Mouse (Mus musculus) ZHBTc4 (cell line): ENCODE results near the gene Tnks1bp1.

Experiments used
- DNase-seq: peaks from one replicate; pipeline ENCODE4 v3.0.0-alpha.2; 2011; ENCODE audit warnings: low read depth, low spot score

The Tnks1bp1 gene

DNA sequence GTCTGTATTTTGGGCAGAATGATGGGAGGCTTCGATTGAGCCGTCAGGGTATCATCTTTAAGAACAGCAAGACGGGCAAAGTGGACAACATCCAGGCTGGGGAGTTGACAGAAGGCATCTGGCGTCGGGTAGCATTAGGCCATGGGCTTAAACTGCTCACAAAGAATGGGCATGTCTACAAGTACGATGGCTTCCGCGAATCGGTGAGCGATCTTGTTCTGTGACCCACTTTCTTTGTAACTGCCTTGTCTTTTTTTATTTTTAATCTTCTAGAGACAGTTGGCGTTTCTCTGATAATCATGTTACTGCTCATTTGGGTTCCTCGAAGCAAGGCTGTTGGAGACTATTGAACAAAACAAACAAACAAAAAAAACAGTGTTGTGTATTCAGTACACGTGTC is 9.5 kb upstream of the Tnks1bp1 start:
- DNase-seq, result peak; percentile 15

DNA sequence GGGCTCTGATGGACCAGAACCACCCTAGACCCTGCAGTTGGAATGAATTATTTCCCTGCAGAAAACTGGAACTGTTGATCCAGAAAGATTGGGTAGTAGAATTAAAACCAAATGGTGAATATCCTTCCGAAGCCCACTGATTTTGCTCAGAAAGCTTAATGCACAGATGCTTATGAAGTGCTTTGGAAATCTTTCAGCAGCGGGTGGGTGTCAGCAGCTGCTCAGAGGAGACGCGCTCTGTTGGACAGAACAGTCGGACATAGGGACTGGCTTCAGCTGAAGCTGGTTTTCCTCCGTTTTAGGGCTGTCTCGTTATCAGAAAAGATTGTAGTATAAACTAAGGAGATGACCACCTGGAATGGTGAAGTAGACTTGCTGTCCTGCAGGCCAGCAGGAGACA is 4.2 kb upstream of the Tnks1bp1 start:
- no peak for DNase-seq

DNA sequence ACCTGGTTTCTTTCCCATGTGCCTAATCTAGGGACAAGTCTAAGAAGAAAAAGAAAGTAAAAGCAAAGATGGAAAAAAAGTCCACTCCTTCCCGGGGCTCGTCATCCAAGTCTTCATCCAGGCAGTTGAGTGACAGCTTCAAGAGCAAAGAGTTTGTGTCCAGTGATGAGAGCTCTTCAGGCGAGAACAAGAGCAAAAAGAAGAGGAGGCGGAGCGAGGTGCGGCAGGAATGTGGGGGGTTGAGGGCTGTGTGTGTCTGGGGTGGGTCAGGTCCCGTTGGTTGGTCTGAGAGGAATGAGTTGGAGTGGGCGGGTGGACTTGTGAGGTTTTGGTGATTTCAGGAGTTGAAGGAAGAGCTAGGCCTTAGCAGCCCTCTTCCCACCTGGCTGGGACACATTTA is 1.6 kb upstream of the Tnks1bp1 start:
- peak; percentile 36 for DNase-seq

DNA sequence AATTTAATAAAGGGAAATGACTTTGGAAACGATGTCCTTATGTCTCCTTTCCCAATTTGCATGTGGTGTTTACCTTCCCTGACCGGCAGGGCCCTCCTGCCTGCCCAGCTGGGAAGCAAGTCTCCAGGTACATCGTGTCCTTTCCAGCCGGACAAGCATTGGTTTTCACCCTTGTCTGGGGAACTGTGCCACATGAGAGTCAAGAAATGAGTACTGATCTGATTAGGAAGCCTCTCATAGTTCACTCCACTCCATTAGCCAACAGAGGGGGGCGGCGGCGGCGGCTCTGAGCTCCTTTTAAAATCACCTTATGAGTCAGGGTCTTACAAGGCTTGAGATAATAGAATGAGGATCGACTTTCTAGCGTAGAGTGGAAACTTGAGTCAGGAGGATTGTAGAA is 741 bp upstream of the Tnks1bp1 start:
- DNase-seq, result no peak

DNA sequence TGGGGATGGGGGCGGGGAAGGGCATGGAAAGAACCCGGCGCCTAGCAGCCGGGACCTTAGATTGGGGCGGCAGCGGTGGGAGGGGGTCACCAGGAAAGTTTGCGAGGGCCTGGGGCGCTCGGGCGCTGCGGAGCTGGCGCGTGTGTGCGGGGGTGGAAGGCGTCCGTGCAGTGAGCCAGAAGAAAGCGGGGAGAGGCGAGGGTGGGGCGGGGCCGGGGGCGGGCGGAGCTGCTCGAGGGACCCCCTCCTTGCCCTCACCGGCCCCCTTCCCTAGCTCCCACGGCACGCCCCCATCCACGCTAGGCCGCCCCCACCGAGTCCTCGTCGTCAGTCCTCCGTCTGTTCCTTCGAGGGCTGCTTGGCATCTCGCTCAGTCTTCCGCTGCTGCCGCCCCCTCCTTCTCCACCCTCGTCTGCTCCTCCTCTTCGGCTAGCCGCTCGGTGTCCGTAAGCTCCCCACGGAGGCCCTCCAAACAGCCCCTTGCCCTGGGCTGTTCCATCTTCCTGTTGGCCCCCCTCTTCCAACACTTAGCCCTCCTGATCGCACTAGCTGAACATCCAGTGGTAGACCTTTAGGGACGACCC is 438 bp downstream of the Tnks1bp1 start:
- DNase-seq, result peak; percentile 53

DNA sequence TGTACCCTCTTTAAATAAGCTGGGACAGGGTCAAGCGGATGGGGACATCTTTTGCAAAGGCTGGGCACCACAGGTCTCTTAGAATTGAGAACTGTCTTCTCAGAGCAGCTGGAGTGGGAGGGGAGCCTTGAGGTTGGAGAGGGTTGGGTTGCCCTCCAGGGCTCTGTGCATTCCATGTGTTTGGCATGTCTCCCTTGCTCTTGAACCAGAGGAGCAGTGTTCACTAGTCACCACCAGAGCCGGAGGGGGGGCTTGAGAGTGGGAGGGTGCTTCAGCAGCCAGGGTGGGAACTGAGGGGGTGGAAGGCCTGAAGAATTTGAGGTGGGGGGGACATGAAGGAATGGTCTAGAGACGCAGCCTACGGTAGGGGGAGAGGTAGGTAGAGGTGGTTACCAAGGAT is 1.5 kb downstream of the Tnks1bp1 start:
- peak; percentile 16 for DNase-seq

DNA sequence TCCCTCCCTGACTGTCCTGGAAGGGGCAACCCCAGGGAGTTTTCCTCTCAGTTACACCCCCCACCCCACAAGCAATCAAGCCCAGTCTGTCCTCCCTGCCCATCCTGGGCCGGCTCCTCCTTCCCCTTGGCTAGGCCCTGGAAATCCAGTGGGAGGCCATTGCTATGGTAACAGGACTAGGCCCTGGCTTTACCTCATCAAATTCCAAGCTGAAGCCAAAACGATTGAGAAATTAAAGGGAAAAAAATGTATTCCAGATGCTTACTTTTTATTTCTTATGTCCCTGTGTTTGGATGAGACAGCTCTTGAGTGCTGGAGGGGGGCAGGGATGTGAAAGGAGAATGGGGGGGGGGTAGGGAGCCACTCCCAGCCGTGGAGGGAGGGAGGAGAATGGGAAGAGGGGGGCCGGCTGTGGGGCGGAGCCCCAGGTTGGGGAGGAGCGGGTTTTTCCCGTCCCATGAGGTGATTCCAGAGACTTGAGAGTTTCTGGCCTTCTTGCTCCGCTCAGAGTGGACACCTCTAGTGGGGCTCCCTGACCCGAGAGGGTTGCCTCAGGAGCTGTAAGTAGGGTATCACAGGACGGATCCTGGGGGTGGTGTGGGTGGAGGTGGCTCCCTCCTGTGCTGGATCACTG is 2.3 kb downstream of the Tnks1bp1 start:
- peak; percentile 19 for DNase-seq

DNA sequence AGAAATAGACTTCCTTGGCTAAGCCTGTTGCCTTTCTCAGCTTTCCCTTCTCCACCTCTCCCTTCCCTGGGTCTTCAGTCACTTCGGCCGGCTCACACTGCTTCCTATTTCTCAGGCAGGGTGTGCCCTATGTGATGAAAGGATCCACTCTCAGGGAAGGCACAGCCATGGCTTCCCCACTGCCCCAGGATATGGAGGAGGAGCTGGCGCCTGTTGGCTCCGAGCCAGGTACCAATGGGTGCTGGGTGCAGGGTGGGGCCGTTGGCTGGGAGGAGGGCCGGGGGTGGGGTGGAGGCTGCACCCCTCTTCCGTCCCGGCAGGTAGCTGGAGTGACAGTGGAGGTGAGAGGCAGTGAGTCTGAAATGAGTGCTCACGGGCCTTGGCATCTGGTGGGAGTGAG is 2.9 kb downstream of the Tnks1bp1 start:
- DNase-seq, result peak; percentile 66

DNA sequence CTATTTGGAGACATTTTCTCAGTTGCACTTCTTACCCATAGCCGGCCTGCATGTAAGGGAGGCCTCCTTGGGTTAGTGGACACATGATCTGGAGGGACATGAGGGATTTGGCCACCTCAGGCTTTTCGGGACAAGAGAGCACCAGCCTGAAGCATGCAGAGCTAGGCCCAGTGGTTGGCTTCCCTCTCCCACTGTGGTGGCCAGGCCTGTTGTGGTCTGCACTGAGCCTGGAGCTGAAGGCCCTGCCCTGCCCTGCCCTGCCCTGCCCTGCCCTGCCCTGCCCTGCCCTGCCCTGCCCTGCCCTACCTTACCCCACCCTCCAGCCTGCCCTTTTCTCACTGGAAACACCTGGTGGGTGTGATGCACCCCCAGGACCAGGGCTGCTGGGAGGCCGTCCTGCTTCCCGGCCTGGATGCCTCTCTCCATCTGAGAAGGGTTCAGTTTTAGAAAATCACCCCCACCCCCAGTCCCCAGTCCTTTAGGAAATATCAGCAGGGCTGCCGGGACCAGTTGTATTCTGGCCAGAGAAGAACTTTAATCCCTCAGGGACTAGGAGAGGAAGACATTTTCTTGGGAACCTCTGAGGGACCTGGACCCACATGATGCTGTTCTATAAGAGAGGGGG is 5.5 kb downstream of the Tnks1bp1 start:
- no peak for DNase-seq

DNA sequence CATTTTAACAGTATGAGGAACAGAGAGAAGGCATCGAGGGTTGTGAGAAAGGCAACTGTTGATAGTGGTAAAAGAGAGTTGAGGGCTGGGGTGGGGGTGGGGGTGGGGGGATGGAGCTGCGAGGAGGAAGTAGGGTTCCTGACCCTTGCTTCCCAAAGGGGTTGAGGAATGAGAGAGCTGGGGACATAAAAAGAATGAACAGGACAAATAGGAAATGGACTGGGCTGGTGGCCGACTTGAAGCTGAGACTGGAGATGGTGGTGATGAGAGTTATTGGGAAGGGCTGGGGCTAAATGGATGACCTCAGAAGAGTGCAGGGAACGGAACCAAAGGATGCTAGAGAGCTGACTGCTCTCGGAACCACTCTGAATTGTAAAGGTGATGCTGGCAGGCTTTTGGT is 8.9 kb downstream of the Tnks1bp1 start:
- no peak for DNase-seq

DNA sequence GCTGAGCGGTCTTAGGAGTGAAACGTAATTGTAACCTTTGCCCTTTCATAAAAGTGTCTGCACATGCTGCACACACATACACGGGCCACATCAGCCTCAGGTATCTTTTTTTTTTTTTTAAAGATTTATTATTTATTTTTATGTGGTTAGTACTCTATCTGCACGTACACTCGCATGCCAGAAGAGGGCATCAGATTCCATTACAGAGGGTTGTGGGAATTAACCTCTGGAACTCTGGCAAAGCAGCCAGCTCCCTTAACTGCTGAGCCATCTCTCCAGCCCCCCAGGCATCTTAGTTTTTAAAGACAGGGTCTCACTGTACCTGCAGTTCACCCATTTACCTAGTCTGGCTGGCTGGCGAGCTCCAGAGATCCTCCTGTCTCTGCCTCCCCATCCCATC is 11.9 kb downstream of the Tnks1bp1 start:
- DNase-seq, result peak; percentile 34

DNA sequence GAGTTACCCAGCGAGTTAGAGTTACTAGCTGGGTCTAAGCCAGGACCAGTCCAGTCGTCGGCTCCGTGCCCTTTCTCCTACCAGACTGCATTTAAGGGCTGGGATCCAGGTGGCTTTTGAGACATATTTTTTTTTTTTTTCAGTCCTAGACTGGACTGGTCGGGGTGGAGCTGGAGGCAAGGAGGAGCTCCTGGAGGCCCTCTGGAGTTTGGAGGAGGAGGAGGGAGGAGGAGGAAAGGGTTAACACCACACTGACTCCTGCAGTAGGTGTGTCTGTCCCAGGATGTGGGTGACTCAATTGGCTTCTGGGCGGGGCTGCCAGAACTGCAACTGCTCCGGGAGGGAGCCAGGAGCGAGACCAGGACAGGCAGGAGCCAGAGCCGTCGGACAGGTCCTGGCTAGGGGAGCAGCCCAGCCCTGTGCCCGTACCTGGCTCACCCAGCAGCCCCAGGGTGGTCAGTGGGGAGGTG is 12.8 kb downstream of the Tnks1bp1 start:
- peak; percentile 84 for DNase-seq

DNA sequence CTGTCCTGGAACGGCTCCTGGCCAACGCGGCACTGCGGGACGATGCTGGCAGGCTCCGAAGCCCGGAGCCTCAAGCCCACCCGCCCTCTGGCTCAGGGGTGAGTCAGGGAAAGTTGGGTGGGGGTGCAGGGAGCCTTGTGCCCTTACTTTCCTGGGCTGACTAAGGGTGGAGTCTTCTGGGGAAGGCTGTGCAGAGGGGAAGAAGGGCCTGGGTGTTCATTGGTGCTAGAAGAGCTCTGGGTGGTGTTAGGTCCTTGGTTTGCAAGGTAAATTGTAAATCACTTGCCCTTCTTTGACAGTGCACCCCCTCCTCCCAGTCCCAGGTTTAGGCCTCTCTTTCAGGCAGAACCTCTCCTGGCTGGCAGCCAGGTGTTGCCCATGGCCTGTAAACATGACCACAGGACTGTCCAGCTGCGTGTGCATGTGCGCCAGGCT is 13.3 kb downstream of the Tnks1bp1 start:
- DNase-seq, result peak; percentile 15

DNA sequence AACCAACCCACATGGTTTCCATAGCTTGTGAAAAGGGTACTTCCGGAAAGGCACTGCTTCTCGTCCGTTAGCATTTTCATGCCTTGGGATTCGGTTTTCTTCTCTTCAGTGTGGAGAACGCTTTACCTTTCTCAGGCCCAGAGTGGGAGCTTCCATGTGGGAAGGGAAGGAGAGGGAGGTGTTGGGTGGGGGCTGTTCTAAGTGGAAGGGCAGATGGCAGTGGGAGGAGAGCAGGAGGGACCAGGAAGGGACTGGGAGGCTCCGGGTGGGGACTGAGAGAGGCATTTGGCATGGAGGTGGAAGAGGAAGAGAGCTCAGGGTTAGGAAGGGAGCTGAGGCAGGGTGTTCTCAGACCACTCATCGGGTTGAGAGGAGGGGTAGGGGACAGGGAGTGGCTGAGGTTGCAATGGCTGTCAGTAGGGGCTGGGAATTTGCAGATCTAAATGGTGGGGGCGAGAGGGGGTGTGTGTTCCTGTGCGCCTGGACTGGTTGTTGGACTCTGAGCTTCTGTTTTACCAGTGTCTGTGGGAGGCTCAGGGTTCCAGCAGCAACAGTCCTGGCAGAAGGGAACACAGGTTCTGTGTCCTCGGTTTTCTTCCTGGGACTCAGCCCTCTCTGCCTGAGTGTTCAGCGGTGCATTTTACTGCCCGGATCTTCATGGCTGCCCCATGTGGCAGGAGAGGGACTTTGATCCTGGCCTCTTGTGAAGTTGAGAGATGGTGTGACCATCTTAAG is 17.5 kb downstream of the Tnks1bp1 start:
- DNase-seq, result peak; percentile 36

DNA sequence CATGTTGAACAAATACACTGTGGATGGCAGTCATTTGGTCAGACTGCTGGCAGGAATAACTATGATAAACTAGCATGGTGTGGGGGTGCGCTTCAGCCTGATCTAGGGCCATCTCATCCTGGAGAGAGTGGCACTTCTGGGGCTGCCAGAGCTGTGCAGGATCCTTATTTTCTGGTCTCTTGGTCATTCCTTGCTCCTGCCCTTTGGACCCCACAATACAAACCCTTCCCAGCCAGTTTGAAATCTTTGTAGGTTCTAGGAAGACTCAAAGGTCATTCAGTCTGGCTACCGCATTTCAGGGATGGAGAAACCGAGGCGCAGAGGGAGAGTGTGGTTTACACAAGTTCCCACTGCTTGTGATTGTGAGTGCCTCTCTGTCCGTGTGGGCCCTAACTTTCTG is 19.1 kb downstream of the Tnks1bp1 start:
- DNase-seq, result no peak

DNA sequence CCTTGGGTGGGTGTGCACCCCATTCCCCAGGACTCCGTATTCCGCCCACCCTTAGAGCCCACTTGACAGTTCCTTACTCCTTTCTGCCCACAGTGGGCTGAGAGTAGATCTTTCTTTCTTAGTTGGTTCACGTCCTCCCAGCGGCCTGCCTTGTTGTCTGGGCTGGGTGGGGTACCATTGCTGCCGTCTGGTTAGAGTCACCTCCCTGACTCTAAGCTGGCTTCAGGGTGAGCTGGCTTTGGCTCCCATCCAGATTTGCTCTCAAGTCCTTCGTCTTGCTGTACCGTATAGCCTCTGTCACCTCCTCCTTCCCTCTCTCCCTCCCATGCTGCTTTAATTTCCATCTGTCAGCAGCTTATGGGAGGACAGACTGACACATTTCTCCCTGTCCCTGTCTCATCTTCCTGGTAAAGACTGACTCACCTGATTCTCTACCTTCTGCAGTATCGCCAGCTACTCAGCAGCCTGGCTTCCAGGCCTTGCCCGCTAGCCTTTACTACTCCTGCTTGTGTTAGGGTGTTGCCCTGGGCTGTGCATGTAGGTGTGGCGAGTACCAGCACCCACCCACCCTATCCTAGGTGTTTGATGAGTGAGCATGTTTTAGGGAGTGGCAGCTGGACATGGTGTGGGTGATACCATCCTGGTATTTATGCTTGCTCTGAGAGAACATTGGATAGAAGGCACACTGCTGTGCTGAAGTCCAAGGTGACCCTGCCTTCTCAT is 20.2 kb downstream of the Tnks1bp1 start:
- no peak for DNase-seq

DNA sequence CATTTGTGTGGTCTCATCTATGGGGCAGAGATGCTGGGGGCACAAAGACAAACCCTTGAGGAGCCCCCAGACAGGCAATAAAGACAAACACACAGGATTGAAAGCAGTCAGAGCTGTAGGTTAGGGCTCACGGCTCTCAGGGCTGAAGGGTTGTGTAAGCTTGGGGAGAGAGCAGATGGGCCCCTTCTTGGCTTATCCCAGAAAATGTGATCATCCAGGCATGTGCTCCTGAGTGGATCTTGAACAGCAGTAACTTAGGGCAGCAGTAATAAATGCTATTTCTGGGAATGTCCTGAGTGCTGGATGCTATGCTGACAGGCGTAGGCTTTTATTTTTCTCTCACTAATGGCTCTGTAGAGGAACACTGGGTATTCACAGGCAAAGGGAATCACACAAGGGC is 20.8 kb downstream of the Tnks1bp1 start:
- no peak for DNase-seq

DNA sequence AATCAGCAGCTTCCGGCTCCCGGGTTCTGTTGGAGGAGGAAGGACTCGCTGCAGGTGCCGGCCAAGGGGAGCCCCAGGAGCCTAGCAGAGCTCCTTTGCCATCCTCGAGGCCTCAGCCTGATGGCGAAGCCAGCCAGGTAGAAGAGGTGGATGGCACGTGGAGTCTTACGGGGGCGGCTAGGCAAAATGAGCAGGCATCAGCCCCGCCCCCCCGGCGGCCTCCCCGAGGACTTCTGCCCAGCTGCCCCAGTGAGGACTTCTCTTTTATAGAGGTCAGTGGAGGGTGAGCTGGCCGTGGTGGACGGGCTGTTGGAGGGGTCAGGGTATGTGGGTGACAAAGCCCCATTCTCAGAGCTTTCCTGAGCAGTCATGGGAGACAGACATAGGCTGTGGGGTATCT is 22.3 kb downstream of the Tnks1bp1 start:
- no peak for DNase-seq

DNA sequence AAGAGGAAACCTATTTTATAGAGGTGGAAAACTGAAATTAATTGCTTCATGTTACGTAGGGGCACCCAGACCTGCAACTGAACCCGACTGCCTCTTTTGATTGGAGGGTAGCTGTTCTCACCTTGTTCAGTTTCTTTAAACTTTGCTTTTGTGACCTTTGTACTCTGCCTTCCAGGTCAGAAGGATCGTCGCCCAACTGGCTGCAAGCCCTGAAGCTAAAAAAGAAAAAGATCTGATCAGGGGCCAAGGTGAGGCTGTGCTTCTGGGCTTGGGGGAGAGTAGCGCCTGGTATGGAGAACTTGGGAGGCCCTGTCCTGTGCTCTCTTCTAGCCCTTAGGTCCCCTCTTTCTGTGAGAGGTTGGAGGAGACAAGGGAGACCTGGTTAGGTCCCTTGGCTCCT is 24.1 kb downstream of the Tnks1bp1 start:
- no peak for DNase-seq

DNA sequence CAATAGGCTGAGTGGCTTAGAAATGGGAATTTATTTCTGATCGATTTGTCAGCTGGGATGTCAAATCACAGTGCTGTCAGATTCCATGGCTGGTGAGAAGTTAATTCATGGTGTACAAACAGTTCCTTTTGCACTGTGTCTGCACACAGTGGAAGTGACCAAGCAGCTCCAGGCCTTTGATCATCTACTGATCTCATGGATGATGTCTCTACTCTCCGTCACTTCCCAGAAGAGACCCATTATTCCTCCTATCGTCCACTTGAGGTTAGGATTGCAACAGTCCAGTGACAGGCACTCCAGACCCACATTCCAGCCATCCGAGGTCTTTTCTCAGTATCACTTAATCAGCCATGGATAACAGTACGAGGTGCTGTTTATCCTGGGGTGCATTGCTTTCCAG is 25.9 kb downstream of the Tnks1bp1 start:
- no peak for DNase-seq

DNA sequence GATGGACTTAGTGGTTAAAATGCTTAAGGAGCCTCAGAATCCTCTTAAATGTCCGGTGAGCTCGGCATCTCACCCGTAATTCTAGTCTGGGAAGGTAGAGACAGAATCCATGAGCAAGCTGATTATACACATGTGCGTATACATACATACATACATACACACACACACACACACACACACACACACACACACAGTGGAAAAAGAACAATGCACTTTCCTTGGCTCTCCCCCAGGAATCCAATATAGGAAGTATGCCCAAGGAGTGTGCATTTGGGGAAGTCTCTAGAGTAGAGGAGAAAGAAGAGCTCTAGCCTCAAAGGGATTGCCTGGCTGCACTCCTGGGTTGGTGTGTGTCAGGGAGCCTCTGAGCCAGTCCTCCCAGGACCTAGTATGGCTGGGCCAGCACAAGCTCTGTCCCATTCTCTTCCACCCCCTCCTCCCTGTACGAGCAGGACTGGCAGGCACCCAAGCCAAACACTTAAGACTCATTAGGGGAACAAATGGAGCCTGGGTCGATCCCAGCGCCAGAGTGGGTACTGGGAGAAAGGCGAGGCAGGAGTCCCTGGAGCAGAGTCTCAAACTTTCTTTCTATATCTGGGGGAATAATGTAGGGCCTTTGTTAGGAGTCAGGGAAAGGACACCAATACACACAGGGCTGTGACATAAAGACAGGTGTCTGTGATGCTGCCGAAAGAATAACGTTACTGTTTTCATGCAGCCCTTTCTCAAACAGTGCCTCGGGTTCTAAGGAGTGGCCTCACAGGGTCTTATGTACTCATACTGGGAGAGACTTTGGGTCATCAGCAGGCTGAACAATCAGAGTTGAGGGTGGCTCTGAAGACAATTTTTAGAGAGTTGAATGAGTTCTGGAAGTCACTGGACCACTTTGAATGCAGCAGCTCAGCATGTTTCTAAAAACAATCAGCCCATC is 41.2 kb downstream of the Tnks1bp1 start:
- peak; percentile 12 for DNase-seq
